Comparison of ENCODE assay signal across 8 mouse cellular contexts in the genomic region with DNA sequence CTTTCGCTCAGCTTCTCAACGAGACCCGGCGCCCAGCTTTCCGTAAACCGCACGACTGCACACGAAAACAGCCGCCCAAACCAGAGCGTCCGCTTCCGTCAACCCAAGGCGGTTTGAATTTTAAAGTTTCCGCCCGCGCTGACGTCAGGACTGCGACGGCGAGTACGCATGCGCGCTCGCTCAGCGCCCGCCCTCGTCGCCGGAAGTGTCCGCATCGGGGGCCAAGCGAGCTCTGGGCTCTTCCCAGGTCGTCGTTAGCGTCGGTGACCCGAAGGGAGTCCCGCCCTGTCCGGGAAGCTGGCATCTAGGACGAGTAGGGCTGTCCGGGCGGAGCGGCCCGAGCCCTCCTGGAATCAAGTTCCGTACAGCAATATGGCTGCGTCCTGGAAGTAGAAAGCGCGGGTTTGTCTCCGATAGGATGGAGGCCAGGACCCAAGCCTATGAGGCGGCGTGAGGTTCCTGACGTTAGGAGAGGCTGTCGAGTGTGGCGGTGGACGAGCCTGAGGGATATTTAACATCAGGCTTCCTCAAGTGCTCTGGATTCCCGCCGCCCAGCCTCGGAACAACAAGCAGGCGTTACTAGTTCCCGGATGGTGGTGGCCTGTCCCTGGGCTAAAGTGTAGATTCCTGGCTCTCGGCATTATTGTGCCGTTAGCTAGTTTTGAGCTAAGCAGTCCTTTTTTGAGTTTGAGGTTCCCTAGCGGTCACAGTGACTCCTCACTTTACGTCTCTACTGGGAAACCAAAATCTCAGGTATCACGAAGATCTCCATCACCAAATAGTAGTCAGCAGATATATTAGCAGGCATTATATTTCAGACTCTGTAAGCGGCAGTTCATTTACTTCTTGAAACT. TPM values are rescaled to one million over a fixed set of nuclear protein-coding genes. Genes with fewer than 3 reads are reported as not detected.
DNase-seq lines count a peak whose midpoint lies in the region; ATAC-seq lines count a peak whose summit lies in the region.

TSS of gene Ndc80 (minus strand) at position 147 of the 854 bp plus-strand sequence.

- no peaks in the 10 kb centered on the region for H3K9me3 ChIP-seq in heart, embryonic 14.5 days (ENCODE audit: control insufficient read depth, low read length)
- H3K9me3 ChIP-seq in liver, embryonic 13.5 days (replicated peaks): no peaks in the 10 kb centered on the region
- H3K9me3 ChIP-seq in stomach, embryonic 16.5 days (replicated peaks; ENCODE audit: control insufficient read depth, low read length): no peaks in the 10 kb centered on the region

- WGBS in heart, embryonic 14.5 days: under 1% methylated on average over 66 of the region's 66 CpGs
- whole genome bisulfite sequencing in liver, embryonic 13.5 days (ENCODE audit: insufficient replicate concordance): under 1% methylated on average over 66 of the region's 66 CpGs
- WGBS in stomach, embryonic 16.5 days: under 1% methylated on average over 66 of the region's 66 CpGs

- H3K27me3 ChIP-seq in heart, embryonic 14.5 days (ENCODE audit: control insufficient read depth, insufficient read depth, low read length): no peaks in the 10 kb centered on the region
- no peaks in the 10 kb centered on the region for H3K27me3 ChIP-seq in liver, embryonic 13.5 days
- no peaks in the 10 kb centered on the region for H3K27me3 ChIP-seq in stomach, embryonic 16.5 days (ENCODE audit: control insufficient read depth, insufficient read depth, low read length)

- H3K9ac ChIP-seq in heart, embryonic 14.5 days (ENCODE audit: low read length): peak within 1 kb of the TSS; percentile 82
- H3K9ac ChIP-seq in liver, embryonic 13.5 days: peak within 1 kb of the TSS; percentile 87
- H3K9ac ChIP-seq in stomach, embryonic 16.5 days (ENCODE audit: low read length): peak within 1 kb of the TSS; percentile 82

- ATAC-seq in CD4-positive, CD25-positive, alpha-beta regulatory T cell, adult 4 months: peak; percentile 84
- peak; percentile 97 for ATAC-seq in heart, embryonic 14.5 days (ENCODE audit: insufficient number of reproducible peaks, insufficient read depth, low FRiP score, low read depth)
- peak; percentile 92 for ATAC-seq in liver, embryonic 13.5 days (ENCODE audit: low read depth)
- ATAC-seq in stomach, embryonic 16.5 days (ENCODE audit: insufficient read depth, low FRiP score): peak; percentile 99

- DNase-seq in c-Kit-negative CD71-positive TER-119-positive erythroid progenitor cells, embryonic 14.5 days (ENCODE audit: low read depth, low spot score): peak; percentile 85
- peak; percentile 92 for DNase-seq in fibroblast of lung, adult 2 months (ENCODE audit: low read depth)
- peak; percentile 96 for DNase-seq in kidney, postnatal 14 days
- peak; percentile 88 for DNase-seq in liver, embryonic 13.5 days
- peak; percentile 94 for DNase-seq in neural tube, embryonic 10.5 days (ENCODE audit: extremely low spot score, low spot score)

- peaks cover 14% of the 10 kb centered on the region for H3K36me3 ChIP-seq in heart, embryonic 14.5 days (ENCODE audit: control insufficient read depth, insufficient read depth, low read length)
- H3K36me3 ChIP-seq in liver, embryonic 13.5 days: peaks cover 18% of the 10 kb centered on the region
- no peaks in the 10 kb centered on the region for H3K36me3 ChIP-seq in stomach, embryonic 16.5 days (ENCODE audit: control insufficient read depth, insufficient read depth, low read length)

- peak within 1 kb of the TSS; percentile 88 to 94 for H3K27ac ChIP-seq in heart, embryonic 14.5 days (replicated peaks in 1 of 2; ENCODE audit: control insufficient read depth in 1 of 2, insufficient read depth in 1 of 2, low read depth in 2 of 2, low read length in 2 of 2)
- peak within 1 kb of the TSS; percentile 96 for H3K27ac ChIP-seq in liver, embryonic 13.5 days
- H3K27ac ChIP-seq in stomach, embryonic 16.5 days (ENCODE audit: low read length): peak within 1 kb of the TSS; percentile 96

- peak within 1 kb of the TSS; percentile 81 to 84 for H3K4me3 ChIP-seq in heart, embryonic 14.5 days (ENCODE audit: control insufficient read depth in 1 of 2, insufficient read depth in 1 of 2, low read depth in 1 of 2, low read length in 2 of 2)
- peak within 1 kb of the TSS; percentile 85 for H3K4me3 ChIP-seq in liver, embryonic 13.5 days (replicated peaks)
- H3K4me3 ChIP-seq in stomach, embryonic 16.5 days (replicated peaks; ENCODE audit: low read length): peak within 1 kb of the TSS; percentile 69

- peak within 1 kb of the TSS; percentile 80 for H3K4me2 ChIP-seq in heart, embryonic 14.5 days (ENCODE audit: low read length)
- H3K4me2 ChIP-seq in liver, embryonic 13.5 days: peak within 1 kb of the TSS; percentile 84
- peak within 1 kb of the TSS; percentile 74 for H3K4me2 ChIP-seq in stomach, embryonic 16.5 days (ENCODE audit: low read depth, low read length)

- H3K4me1 ChIP-seq in heart, embryonic 14.5 days (ENCODE audit: control insufficient read depth in 2 of 2, insufficient read depth in 2 of 2, low read length in 2 of 2): peaks cover 0 to 13% of the 10 kb centered on the region in 2 experiments; a peak in 2 of 4 replicates
- H3K4me1 ChIP-seq in liver, embryonic 13.5 days (replicated peaks): peaks cover 29% of the 10 kb centered on the region
- peaks cover 11% of the 10 kb centered on the region for H3K4me1 ChIP-seq in stomach, embryonic 16.5 days (ENCODE audit: control insufficient read depth, insufficient read depth, low read length)

RNA-seq across cellular contexts. Expression of gene Ndc80, which starts in this region (rescaled TPM):
- 10 to 100 TPM; 11.1 to 20.0 TPM for polyA plus RNA-seq in CD4-positive, CD25-positive, alpha-beta regulatory T cell, adult 4 months (2017; shearing (Covaris generic))
- 31.7 and 35.2 TPM in 2 replicates for polyA plus RNA-seq in heart, embryonic 14.5 days (2014; fragmentation: Nextera tagmentation; extraction: Ambion mirVana)
- polyA plus RNA-seq in liver, embryonic 13.5 days (2015; fragmentation: Nextera tagmentation; extraction: Ambion mirVana): 36.0 and 45.5 TPM in 2 replicates
- 37.6 and 37.9 TPM in 2 replicates for polyA plus RNA-seq in stomach, embryonic 16.5 days (2015; fragmentation: Nextera tagmentation; extraction: Ambion mirVana)

Comparison
In these comparisons a context has a peak if more than half of its experiments do, and no peak if none do; other contexts are left out.
1. Peak in every context shown above with its lines: DNase-seq, ATAC-seq, H3K4me3 ChIP-seq and H3K27ac ChIP-seq.